In genomic region chr11:17138306-17139033, GRCm38 (mm10) we compare ENCODE assay signal across 15 mouse cellular contexts. TPM values are rescaled to one million over a fixed set of nuclear protein-coding genes. Genes with fewer than 3 reads are reported as not detected.
DNase-seq lines count a peak whose midpoint lies in the region.
"Had no signal": no experiment of that assay in that cellular context is flagged by ENCODE, and none has a peak within 500 bp of the region (broad histone marks: within the 10 kb centered on the region; RNA-seq: fewer than 3 reads in every experiment).

No protein-coding gene starts in this region.

- intact Hi-C loops in left cerebral cortex, postnatal 4 days (cut with DNase I): no loop called here

- DNase-seq in heart, adult 11 months: peak; percentile 17
- DNase-seq in heart, adult 18-20 months: no peak
- DNase-seq in left cerebral cortex, adult 18-20 months (ENCODE audit: low spot score in 2 of 2): peak; percentile 8 to 47
- DNase-seq in left cerebral cortex, postnatal 4 days: no peak
- peak; percentile 49 for DNase-seq in right cerebral cortex, adult 18-20 months
- DNase-seq in right cerebral cortex, postnatal 14 days: no peak
- peak; percentile 60 for DNase-seq in brain, adult 2 months (ENCODE audit: low read depth, low spot score)
- no peak for DNase-seq in thymus, postnatal 25 days
- DNase-seq: adrenal gland, adult 2 months; adrenal gland, postnatal 25 days; cerebellum, adult 2 months; cerebellum, postnatal 10 days; forebrain, postnatal 0 days; gastrocnemius, postnatal 14 days; heart, postnatal 36 days had no signal

RNA-seq across cellular contexts. Expression of gene Ppp3r1, which starts 20.6 kb away (rescaled TPM):
- 10 to 100 TPM; 65.7 to 66.1 TPM for total RNA-seq in heart, adult 18-20 months (2021)
- total RNA-seq in left cerebral cortex, adult 18-20 months (2021): 100 to 1,000 TPM; 724 to 738 TPM
- total RNA-seq in left cerebral cortex, postnatal 4 days (2021): 100 to 1,000 TPM; 217 to 218 TPM

RNA-seq across cellular contexts. Expression of gene Wdr92, which starts 43.4 kb away (rescaled TPM):
- total RNA-seq in heart, adult 18-20 months (2021): 10 to 100 TPM; 11.1 to 11.7 TPM
- 10 to 100 TPM in 1 of 2 experiments, 1 to 10 TPM in 1; 9.2 to 10.0 TPM for total RNA-seq in left cerebral cortex, adult 18-20 months (2021)
- total RNA-seq in left cerebral cortex, postnatal 4 days (2021): 1 to 10 TPM; 7.1 to 7.7 TPM

Comparison
In these comparisons a context has a peak if more than half of its experiments do, and no peak if none do; other contexts are left out.
1. DNase-seq: peak in heart, adult 11 months (single experiment), left cerebral cortex, adult 18-20 months (2 of 2), right cerebral cortex, adult 18-20 months (single experiment) and brain, adult 2 months (single experiment); none in heart, adult 18-20 months (0 of 2), left cerebral cortex, postnatal 4 days (single experiment), right cerebral cortex, postnatal 14 days (single experiment) and thymus, postnatal 25 days (single experiment).